Mouse (Mus musculus): Measurements from ENCODE around the gene Ccdc85c.

GRCm38 (mm10) chr12:108265831-108266619, 9.2 kb downstream of the Ccdc85c start:
- TF ChIP-seq JUN (IDR thresholded peaks at IDR 0.05; ENCODE audit: insufficient read depth, low read depth, low read length): no peak
- no peak for TF ChIP-seq CHD1 (IDR thresholded peaks at IDR 0.05; ENCODE audit: low read depth, low read length)
- TF ChIP-seq POLR2A (IDR thresholded peaks at IDR 0.05; ENCODE audit: low read depth, low read length): no peak
- TF ChIP-seq EP300 (IDR thresholded peaks at IDR 0.05; ENCODE audit: low read length): no peak

All from CH12.LX (cell line).